9 mouse cellular contexts compared by ENCODE assay signal in genomic region chr11:50589060-50589459, GRCm38 (mm10). TPM values are rescaled to one million over a fixed set of nuclear protein-coding genes. Genes with fewer than 3 reads are reported as not detected.
DNase-seq lines count a peak whose midpoint lies in the region; ATAC-seq and TF ChIP-seq lines count a peak whose summit lies in the region.
"Had no signal": no experiment of that assay in that cellular context is flagged by ENCODE, and none has a peak within 500 bp of the region (broad histone marks: within the 10 kb centered on the region; RNA-seq: fewer than 3 reads in every experiment).

No protein-coding gene starts in this region.

- no peaks in the 10 kb centered on the region for H3K36me3 ChIP-seq in forebrain, embryonic 11.5 days (ENCODE audit: control insufficient read depth, insufficient read depth, low read length)
- H3K36me3 ChIP-seq in forebrain, embryonic 12.5 days (replicated peaks) = no peaks in the 10 kb centered on the region
- no peaks in the 10 kb centered on the region for H3K36me3 ChIP-seq in liver, adult 2 months (ENCODE audit: control insufficient read depth, insufficient read depth, low read length)
- no peaks in the 10 kb centered on the region for H3K36me3 ChIP-seq in liver, embryonic 11.5 days (ENCODE audit: control insufficient read depth, insufficient read depth, low read length)
- H3K36me3 ChIP-seq in neural tube, embryonic 11.5 days (ENCODE audit: control insufficient read depth, insufficient read depth, low read length) = no peaks in the 10 kb centered on the region
- H3K36me3 ChIP-seq: stomach, embryonic 15.5 days had no signal

- no peaks in the 10 kb centered on the region for H3K79me2 ChIP-seq in liver, adult 2 months (ENCODE audit: control insufficient read depth, insufficient read depth, low read length)

- DNase-seq in forebrain, embryonic 11.5 days (ENCODE audit: low spot score) = peak; percentile 73
- no peak for DNase-seq in liver, adult 2 months (ENCODE audit: extremely low read depth, low read depth, low spot score)
- no peak for DNase-seq in liver, embryonic 11.5 days (ENCODE audit: low spot score)
- DNase-seq in adrenal gland, postnatal 14 days = peak; percentile 62
- DNase-seq in neural tube, embryonic 11.5 days (ENCODE audit: low spot score) = peak; percentile 51
- DNase-seq in MN1 (ENCODE audit: low spot score) = no peak

- H3K4me3 ChIP-seq in forebrain, embryonic 11.5 days (ENCODE audit: low read depth, low read length) = no peak overlapping the region
- H3K4me3 ChIP-seq in forebrain, embryonic 12.5 days (replicated peaks) = no peak overlapping the region
- no peak overlapping the region for H3K4me3 ChIP-seq in liver, adult 2 months (ENCODE audit: insufficient read depth, low read depth, low read length)
- no peak overlapping the region for H3K4me3 ChIP-seq in liver, embryonic 11.5 days (ENCODE audit: low read depth, low read length)
- no peak overlapping the region for H3K4me3 ChIP-seq in neural tube, embryonic 11.5 days (ENCODE audit: low read depth, low read length)
- H3K4me3 ChIP-seq: stomach, embryonic 15.5 days had no signal

- no peaks in the 10 kb centered on the region for H3K9me3 ChIP-seq in forebrain, embryonic 11.5 days (ENCODE audit: control insufficient read depth, low read length)
- H3K9me3 ChIP-seq in forebrain, embryonic 12.5 days = no peaks in the 10 kb centered on the region
- H3K9me3 ChIP-seq in liver, embryonic 11.5 days (ENCODE audit: control insufficient read depth, low read length) = no peaks in the 10 kb centered on the region
- no peaks in the 10 kb centered on the region for H3K9me3 ChIP-seq in neural tube, embryonic 11.5 days (ENCODE audit: control insufficient read depth, low read length)
- H3K9me3 ChIP-seq: stomach, embryonic 15.5 days had no signal

- ATAC-seq in forebrain, embryonic 11.5 days (replicated peaks; ENCODE audit: low FRiP score) = no peak
- ATAC-seq in forebrain, embryonic 12.5 days (ENCODE audit: low FRiP score) = no peak
- no peak for ATAC-seq in liver, embryonic 11.5 days (replicated peaks; ENCODE audit: low FRiP score)
- peak; percentile 56; the same call in 1 of the 2 replicates for ATAC-seq in granulocyte monocyte progenitor cell, adult 5-6 weeks (replicated peaks; ENCODE audit: poor library complexity, severe bottlenecking)
- ATAC-seq in neural tube, embryonic 11.5 days (ENCODE audit: insufficient read depth, low FRiP score, low TSS enrichment) = no peak

- no peak for TF ChIP-seq POLR2A in liver, adult 2 months (IDR thresholded peaks at IDR 0.05; ENCODE audit: extremely low read depth, insufficient read depth, low read length)

- H3K4me1 ChIP-seq in forebrain, embryonic 11.5 days (replicated peaks; ENCODE audit: control insufficient read depth, insufficient read depth, low read length) = no peaks in the 10 kb centered on the region
- no peaks in the 10 kb centered on the region for H3K4me1 ChIP-seq in forebrain, embryonic 12.5 days
- no peaks in the 10 kb centered on the region for H3K4me1 ChIP-seq in liver, adult 2 months (ENCODE audit: control insufficient read depth, insufficient read depth, low read length)
- H3K4me1 ChIP-seq in liver, embryonic 11.5 days (replicated peaks; ENCODE audit: control insufficient read depth, insufficient read depth, low read length) = no peaks in the 10 kb centered on the region
- H3K4me1 ChIP-seq in neural tube, embryonic 11.5 days (ENCODE audit: control insufficient read depth, insufficient read depth, low read length) = no peaks in the 10 kb centered on the region
- H3K4me1 ChIP-seq: stomach, embryonic 15.5 days had no signal

- 40% methylated on average over 11 of the region's 11 CpGs for WGBS in forebrain, embryonic 11.5 days
- WGBS in forebrain, embryonic 12.5 days = 39% methylated on average over 11 of the region's 11 CpGs
- WGBS in liver, adult 2 months = 43% methylated on average over 11 of the region's 11 CpGs
- WGBS in liver, embryonic 11.5 days = 38% methylated on average over 11 of the region's 11 CpGs
- WGBS in neural tube, embryonic 11.5 days = 38% methylated on average over 11 of the region's 11 CpGs

- no peak overlapping the region for H3K9ac ChIP-seq in forebrain, embryonic 11.5 days (ENCODE audit: low read length)
- H3K9ac ChIP-seq in forebrain, embryonic 12.5 days = no peak overlapping the region
- no peak overlapping the region for H3K9ac ChIP-seq in liver, adult 2 months (ENCODE audit: low read depth, low read length)
- H3K9ac ChIP-seq in liver, embryonic 11.5 days (ENCODE audit: low read depth, low read length) = no peak overlapping the region
- no peak overlapping the region for H3K9ac ChIP-seq in neural tube, embryonic 11.5 days (ENCODE audit: low read length)
- H3K9ac ChIP-seq: stomach, embryonic 15.5 days had no signal

- H3K27me3 ChIP-seq in forebrain, embryonic 11.5 days (ENCODE audit: control insufficient read depth, insufficient read depth, low read length) = no peaks in the 10 kb centered on the region
- no peaks in the 10 kb centered on the region for H3K27me3 ChIP-seq in forebrain, embryonic 12.5 days
- no peaks in the 10 kb centered on the region for H3K27me3 ChIP-seq in liver, adult 2 months (ENCODE audit: control insufficient read depth, insufficient read depth, low read length)
- H3K27me3 ChIP-seq in liver, embryonic 11.5 days (replicated peaks; ENCODE audit: control insufficient read depth, insufficient read depth, low read length) = no peaks in the 10 kb centered on the region
- H3K27me3 ChIP-seq in neural tube, embryonic 11.5 days (ENCODE audit: control insufficient read depth, insufficient read depth, low read length) = no peaks in the 10 kb centered on the region
- H3K27me3 ChIP-seq: stomach, embryonic 15.5 days had no signal

- TF ChIP-seq CTCF in liver, adult 2 months (IDR thresholded peaks at IDR 0.05; ENCODE audit: low read depth, low read length) = peak; percentile 80

- H3K4me2 ChIP-seq in forebrain, embryonic 11.5 days (ENCODE audit: low read depth, low read length, severe bottlenecking) = no peak overlapping the region
- H3K4me2 ChIP-seq in forebrain, embryonic 12.5 days = no peak overlapping the region
- H3K4me2 ChIP-seq in liver, embryonic 11.5 days = no peak overlapping the region
- H3K4me2 ChIP-seq in neural tube, embryonic 11.5 days (ENCODE audit: low read depth) = no peak overlapping the region
- H3K4me2 ChIP-seq: stomach, embryonic 15.5 days had no signal

- no peak overlapping the region for H3K27ac ChIP-seq in forebrain, embryonic 11.5 days (ENCODE audit: low read depth, low read length)
- H3K27ac ChIP-seq in forebrain, embryonic 12.5 days = no peak overlapping the region
- H3K27ac ChIP-seq in liver, adult 2 months (replicated peaks; ENCODE audit: insufficient read depth, low read depth, low read length) = no peak overlapping the region
- H3K27ac ChIP-seq in liver, embryonic 11.5 days (ENCODE audit: low read depth, low read length) = no peak overlapping the region
- no peak overlapping the region for H3K27ac ChIP-seq in neural tube, embryonic 11.5 days (ENCODE audit: low read depth, low read length)
- H3K27ac ChIP-seq: stomach, embryonic 15.5 days had no signal

RNA-seq across cellular contexts. Expression of gene Adamts2, which starts 12.8 kb away (rescaled TPM):
- polyA plus RNA-seq in forebrain, embryonic 11.5 days (2014; fragmentation: Nextera tagmentation; extraction: Ambion mirVana) = 1.0 and 1.6 TPM in 2 replicates
- 1.8 and 2.0 TPM in 2 replicates for polyA plus RNA-seq in forebrain, embryonic 12.5 days (2016; fragmentation: Nextera tagmentation; extraction: Ambion mirVana)
- 1.4 and 2.1 TPM in 2 replicates for total RNA-seq in liver, adult 2 months (2014; rRNA removed)
- polyA plus RNA-seq in liver, adult 2 months (2012; rRNA removed) = 2.3 and 2.6 TPM in 2 replicates
- polyA plus RNA-seq in liver, embryonic 11.5 days (2014; fragmentation: Nextera tagmentation; extraction: Ambion mirVana) = 3.4 and 4.2 TPM in 2 replicates
- 14.2 and 14.4 TPM in 2 replicates for total RNA-seq in adrenal gland, postnatal 14 days (2021)
- not detected in 2 replicates for total RNA-seq in granulocyte monocyte progenitor cell, adult 5-6 weeks (2014; fragmentation: Nextera tagmentation)
- total RNA-seq in granulocyte monocyte progenitor cell, adult 5-6 weeks (2017) = not detected in 2 replicates
- 1.1 and 2.1 TPM in 2 replicates for polyA plus RNA-seq in neural tube, embryonic 11.5 days (2014; fragmentation: Nextera tagmentation; extraction: Ambion mirVana)

Comparison
In these comparisons a context has a peak if more than half of its experiments do, and no peak if none do; other contexts are left out.
1. DNase-seq: peak in forebrain, embryonic 11.5 days (single experiment), adrenal gland, postnatal 14 days (single experiment) and neural tube, embryonic 11.5 days (single experiment); none in liver, adult 2 months (single experiment), liver, embryonic 11.5 days (single experiment) and MN1 (single experiment).